Mouse (Mus musculus): ENCODE data around the gene Duoxa2.

- TF ChIP-seq CTCF (IDR thresholded peaks at IDR 0.05; ENCODE audit: borderline replicate concordance, insufficient read depth, low read depth, low read length) (no peak), POLR2A (IDR thresholded peaks at IDR 0.05; ENCODE audit: borderline replicate concordance, insufficient read depth, low read length) (no peak)
Observed at GRCm38 (mm10) chr2:122266407-122267193, 32.1 kb upstream of the Duoxa2 start.
